Mouse (Mus musculus) embryonic facial prominence, embryonic 13.5 days (tissue): ENCODE results near the gene Myo5a. TPM values are rescaled to one million over a fixed set of nuclear protein-coding genes. Genes with fewer than 3 reads are reported as not detected.
"Not testable (repeated sequence)": the region's sequence is repeated elsewhere in the genome, so short reads cannot be mapped to it uniquely, and the experiment has no call there.

ENCODE experiments used
- ATAC-seq: fragments of 200-750 bp; cut with Nextera tagmentation; 2 replicates; pipeline ENCODE4 v1.8.0; 2017; ENCODE audit warnings: low read depth; ENCODE audit not compliant: insufficient number of reproducible peaks, insufficient read depth, low FRiP score, low TSS enrichment
- H3K27ac ChIP-seq: fragments of 300-500 bp; sonication (generic); 2 replicates; pipeline ENCODE4 v1.5.1; 2015; ENCODE audit warnings: moderate library complexity, mild to moderate bottlenecking, inconsistent platforms
- H3K27me3 ChIP-seq: fragments of 300-500 bp; sonication (generic); 2 replicates; pipeline ENCODE4 v1.6.1; 2015; ENCODE audit warnings: mild to moderate bottlenecking, inconsistent platforms
- H3K36me3 ChIP-seq: fragments of 300-500 bp; sonication (generic); 2 replicates; pipeline ENCODE4 v1.6.1; 2015; ENCODE audit warnings: mild to moderate bottlenecking, inconsistent platforms
- H3K4me1 ChIP-seq: fragments of 300-500 bp; sonication (generic); 2 replicates; pipeline ENCODE4 v1.6.1; 2015; ENCODE audit warnings: inconsistent platforms
- H3K4me2 ChIP-seq: fragments of 300-500 bp; sonication (generic); 2 replicates; pipeline ENCODE4 v1.6.1; 2015; ENCODE audit warnings: moderate library complexity, mild to moderate bottlenecking, inconsistent platforms
- H3K4me3 ChIP-seq: fragments of 300-500 bp; sonication (generic); 2 replicates; pipeline ENCODE4 v1.5.1; 2015; ENCODE audit warnings: mild to moderate bottlenecking, inconsistent platforms
- H3K9ac ChIP-seq: fragments of 300-500 bp; sonication (generic); 2 replicates; pipeline ENCODE4 v1.6.1; 2015; ENCODE audit warnings: mild to moderate bottlenecking, inconsistent platforms
- H3K9me3 ChIP-seq: fragments of 300-500 bp; sonication (generic); 2 replicates; pipeline ENCODE4 v1.6.1; 2016; ENCODE audit warnings: inconsistent platforms
- WGBS: fragments of 180-500 bp; shearing (Covaris S2); methylation state at CpG from one replicate; pipeline ENCODE4 v1.1.7; 2015; ENCODE audit warnings: mixed read lengths; 5-methylcytosine and 5-hydroxymethylcytosine counted together
- polyA plus RNA-seq: library from polyadenylated mRNA; unstranded; fragments of >200 nt; fragmentation: Nextera tagmentation; extraction: Ambion mirVana; gene quantifications from 2 replicates; pipeline ENCODE4 v1.2.1, GENCODE M21; 2015

Gene Myo5a
- polyA plus RNA-seq, 1 experiment from 2014 or later: 20.1 TPM

GRCm38 (mm10) chr9:75236416-75237308 lies 165.8 kb downstream of the Myo5a start:
- Histone ChIP-seq H3K27ac (no peak overlapping the region), H3K9me3 (no peaks in the 10 kb centered on the region), H3K4me1 (peaks cover 8% of the 10 kb centered on the region), H3K36me3 (no peaks in the 10 kb centered on the region), H3K4me3 (no peak overlapping the region), H3K4me2 (no peak overlapping the region), H3K9ac (no peak overlapping the region), H3K27me3 (peaks cover 32% of the 10 kb centered on the region)
- ATAC-seq: no peak
- WGBS: 86% methylated on average over 12 of the region's 12 CpGs

DNA sequence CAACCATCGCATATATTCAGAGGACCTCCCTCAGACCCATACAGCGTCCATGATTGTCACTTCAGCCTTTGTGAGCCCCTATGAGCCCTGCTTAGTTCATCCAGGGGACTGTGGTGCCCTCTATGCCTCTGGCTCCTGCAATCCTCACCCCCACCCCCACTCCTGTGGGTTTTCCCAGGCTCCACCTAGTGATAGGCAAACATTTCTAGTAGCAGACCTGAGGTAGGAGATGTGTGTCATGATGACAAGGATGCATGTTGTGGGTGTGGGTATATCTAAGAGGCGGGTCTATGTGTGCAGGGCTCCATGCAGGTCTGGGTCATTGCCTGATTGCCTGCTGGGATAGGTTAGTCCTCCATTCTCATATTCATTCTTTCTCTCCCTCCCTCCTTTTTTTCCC lies 167.4 kb downstream of the Myo5a start:
- ATAC-seq: no peak

DNA sequence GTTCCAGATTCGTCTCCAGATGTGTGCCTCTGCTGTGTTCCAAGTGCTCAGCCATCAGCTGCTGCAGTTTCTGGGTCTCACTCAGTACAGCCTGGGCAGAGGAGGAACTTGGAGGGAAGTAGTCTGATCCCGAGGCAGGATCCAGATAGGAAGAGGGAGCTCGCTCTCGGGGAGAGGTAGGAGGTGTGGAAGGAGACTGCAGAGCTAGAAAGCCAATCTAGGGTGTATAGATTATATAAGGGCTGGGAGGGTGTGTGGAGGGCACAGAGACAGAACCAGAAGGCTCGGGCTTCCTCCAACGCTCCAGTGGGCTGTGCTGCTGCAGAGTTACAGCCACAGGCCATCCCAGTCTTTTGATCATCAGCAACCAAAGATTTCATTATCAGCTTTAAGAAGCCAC lies 172.2 kb downstream of the Myo5a start:
- Histone ChIP-seq H3K4me1 (peaks cover 20% of the 10 kb centered on the region), H3K4me2 (no peak overlapping the region), H3K27ac (no peak overlapping the region), H3K27me3 (no peaks in the 10 kb centered on the region), H3K4me3 (no peak overlapping the region), H3K9me3 (no peaks in the 10 kb centered on the region), H3K36me3 (no peaks in the 10 kb centered on the region), H3K9ac (no peak overlapping the region)
- 75% methylated on average over 6 of the region's 6 CpGs for whole genome bisulfite sequencing
- no peak for ATAC-seq

More for the DNA sequence above, 167.4 kb downstream of the Myo5a start:
- Histone ChIP-seq H3K9ac (no peak overlapping the region), H3K4me3 (no peak overlapping the region), H3K27me3 (peaks cover 17% of the 10 kb centered on the region), H3K9me3 (no peaks in the 10 kb centered on the region), H3K27ac (no peak overlapping the region), H3K4me1 (peaks cover 5% of the 10 kb centered on the region; the same call in 1 of the 2 replicates), H3K36me3 (no peaks in the 10 kb centered on the region), H3K4me2 (no peak overlapping the region)
- WGBS: 85% methylated on average over 3 of the region's 3 CpGs

DNA sequence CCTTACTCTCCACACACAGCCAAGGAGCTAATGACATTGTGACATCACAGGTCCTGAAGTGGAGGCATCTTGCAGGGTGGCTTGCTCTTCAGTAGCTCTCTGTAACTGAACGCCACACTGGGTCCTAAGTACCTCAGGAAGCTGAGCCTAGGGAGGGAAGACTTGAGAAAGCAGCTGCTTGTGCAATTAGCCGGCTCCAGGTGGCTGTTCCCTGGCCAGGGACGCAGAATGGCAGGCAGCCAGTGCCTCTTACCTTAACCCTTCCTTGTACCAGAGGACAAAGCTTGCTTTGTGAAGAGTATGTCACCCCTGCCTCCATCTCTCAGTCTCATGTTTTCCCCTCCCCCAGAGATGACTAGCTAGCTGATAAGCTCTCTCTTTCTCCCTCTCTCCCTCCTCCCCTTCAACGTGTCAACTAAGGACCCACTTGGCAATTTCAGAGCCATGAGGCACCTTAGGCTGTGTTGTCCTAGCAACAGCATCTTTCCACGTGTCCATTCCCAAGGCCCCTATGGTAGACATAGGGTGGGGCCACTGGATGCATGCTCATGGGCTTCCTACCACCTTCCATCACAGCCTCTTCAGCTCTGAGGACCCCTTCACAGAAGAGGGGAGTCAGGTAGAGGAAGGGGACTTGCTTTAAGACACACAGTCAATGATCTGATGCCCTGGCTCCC lies 173.1 kb downstream of the Myo5a start:
- WGBS: 16% methylated on average over 5 of the region's 5 CpGs
- Histone ChIP-seq H3K9me3 (no peaks in the 10 kb centered on the region), H3K4me2 (no peak overlapping the region), H3K4me3 (no peak overlapping the region), H3K27ac (no peak overlapping the region), H3K36me3 (no peaks in the 10 kb centered on the region), H3K4me1 (peaks cover 20% of the 10 kb centered on the region), H3K9ac (no peak overlapping the region), H3K27me3 (no peaks in the 10 kb centered on the region)
- ATAC-seq: peak; percentile 35; the same call in 1 of the 2 replicates

DNA sequence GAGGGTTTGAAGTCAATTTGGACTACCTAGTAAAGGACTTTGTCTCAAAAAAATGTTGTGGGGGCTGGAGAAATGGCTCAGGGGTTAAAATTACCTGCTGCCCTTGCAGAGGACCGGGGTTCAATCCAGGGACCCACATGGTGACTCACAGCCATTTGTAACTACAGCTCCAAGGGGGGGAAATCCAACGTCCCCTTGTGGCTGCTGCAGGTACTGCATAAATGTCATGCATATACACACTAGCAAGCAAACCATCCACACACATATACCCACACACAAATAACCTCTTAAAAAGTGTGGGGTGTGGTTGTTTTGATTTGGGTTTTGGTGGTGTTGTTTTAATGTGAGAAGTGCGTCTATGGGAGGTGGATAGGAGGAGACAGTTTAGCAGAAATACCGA lies 173.7 kb downstream of the Myo5a start:
- Histone ChIP-seq H3K36me3 (no peaks in the 10 kb centered on the region), H3K9me3 (no peaks in the 10 kb centered on the region), H3K9ac (no peak overlapping the region), H3K4me1 (peaks cover 20% of the 10 kb centered on the region), H3K27ac (no peak overlapping the region), H3K27me3 (no peaks in the 10 kb centered on the region), H3K4me3 (no peak overlapping the region), H3K4me2 (no peak overlapping the region)
- WGBS: 69% methylated on average over 4 of the region's 4 CpGs
- no peak for ATAC-seq

DNA sequence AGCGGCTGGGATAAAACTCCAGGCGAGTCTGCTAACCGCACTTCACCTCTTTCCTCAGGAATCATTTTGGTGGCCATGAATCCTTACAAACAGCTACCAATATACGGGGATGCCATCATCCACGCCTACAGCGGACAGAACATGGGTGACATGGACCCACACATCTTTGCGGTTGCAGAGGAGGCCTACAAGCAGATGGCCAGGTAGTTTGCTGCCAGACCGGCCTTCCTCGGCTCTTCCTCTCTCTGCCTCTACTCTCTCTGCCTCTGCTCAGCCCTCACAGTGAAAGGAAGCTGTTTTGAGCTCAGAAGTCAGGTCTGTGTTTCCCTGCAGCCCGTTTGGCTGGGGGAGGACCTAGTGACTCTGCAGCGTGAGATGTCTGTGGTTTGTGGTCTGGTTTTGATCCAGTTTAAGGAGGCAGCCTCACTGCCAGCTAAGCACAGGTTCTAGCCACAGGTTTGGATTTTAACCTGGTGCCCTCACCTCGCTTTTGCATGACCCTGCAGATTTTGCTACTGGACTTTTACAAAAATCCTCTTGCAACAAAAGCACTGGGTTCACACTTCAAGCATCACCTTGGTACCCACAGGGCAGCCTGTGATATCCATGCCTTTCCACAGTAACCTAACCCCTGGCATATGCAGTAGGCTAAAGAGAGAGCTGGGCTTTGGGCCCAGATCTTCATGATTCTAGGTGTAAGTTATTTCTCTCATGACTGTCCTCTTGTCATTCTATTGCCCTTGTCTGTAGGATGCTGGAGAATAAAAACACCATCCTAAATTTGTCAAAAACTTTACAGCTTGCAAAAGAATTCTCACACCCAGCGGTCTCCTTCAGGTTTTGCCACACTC lies 175.5 kb downstream of the Myo5a start:
- WGBS: 82% methylated on average over 13 of the region's 13 CpGs
- ATAC-seq: no peak
- Histone ChIP-seq H3K4me2 (no peak overlapping the region), H3K9ac (no peak overlapping the region), H3K9me3 (no peaks in the 10 kb centered on the region), H3K27me3 (no peaks in the 10 kb centered on the region), H3K27ac (peak overlapping the region; percentile 33; the same call in 1 of the 2 replicates), H3K36me3 (no peaks in the 10 kb centered on the region), H3K4me1 (peaks cover 20% of the 10 kb centered on the region), H3K4me3 (no peak overlapping the region)

DNA sequence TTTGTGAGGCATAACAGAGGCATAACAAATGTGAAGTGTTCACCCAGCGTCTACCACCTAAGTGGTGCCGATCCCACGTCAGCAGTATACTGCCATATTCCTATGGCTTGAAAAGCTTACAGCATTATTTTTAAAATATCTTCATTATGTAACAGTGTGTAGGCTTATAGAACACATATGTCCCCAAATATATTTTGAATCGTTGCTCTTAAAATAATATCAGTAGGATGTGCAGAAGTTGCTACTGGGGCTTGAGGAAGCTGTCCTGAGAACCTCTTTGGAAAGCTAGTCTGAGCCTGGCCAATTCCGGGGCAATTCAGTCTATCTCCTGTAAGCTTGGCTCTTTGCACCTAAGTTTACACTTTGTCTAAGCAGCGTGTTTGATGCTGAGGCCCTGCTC lies 177.1 kb downstream of the Myo5a start:
- 91% methylated on average over 6 of the region's 6 CpGs for WGBS
- peaks cover 18% of the 10 kb centered on the region for H3K4me1 ChIP-seq
- H3K9ac ChIP-seq: no peak overlapping the region
- H3K9me3 ChIP-seq: no peaks in the 10 kb centered on the region
- H3K36me3 ChIP-seq: no peaks in the 10 kb centered on the region
- no peak overlapping the region for H3K4me2 ChIP-seq
- no peaks in the 10 kb centered on the region for H3K27me3 ChIP-seq
- H3K4me3 ChIP-seq: no peak overlapping the region
- H3K27ac ChIP-seq: no peak overlapping the region
- no peak for ATAC-seq

DNA sequence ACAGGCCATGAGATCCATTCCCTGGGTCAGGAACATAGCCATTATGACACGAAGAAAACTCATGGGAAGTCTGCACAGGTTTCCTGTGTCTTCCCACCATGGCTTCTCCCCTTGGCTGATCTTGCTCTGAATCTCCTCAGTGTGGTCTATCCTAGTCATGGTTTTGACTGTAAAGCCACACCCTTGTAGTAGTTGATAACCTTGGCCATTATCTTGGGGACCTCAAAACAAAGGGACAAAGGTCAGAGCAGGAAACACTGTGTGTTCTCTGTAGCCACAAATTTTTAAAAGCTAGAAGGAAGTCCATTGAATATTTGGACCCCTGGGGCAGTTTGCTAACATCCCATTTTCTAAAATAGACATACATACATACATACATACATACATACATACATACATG lies 177.5 kb downstream of the Myo5a start:
- H3K27ac ChIP-seq: no peak overlapping the region
- no peaks in the 10 kb centered on the region for H3K27me3 ChIP-seq
- no peak overlapping the region for H3K4me3 ChIP-seq
- H3K9ac ChIP-seq: no peak overlapping the region
- WGBS: 72% methylated on average over 1 of the region's 1 CpGs
- H3K9me3 ChIP-seq: no peaks in the 10 kb centered on the region
- ATAC-seq: no peak
- peaks cover 13% of the 10 kb centered on the region for H3K4me1 ChIP-seq
- no peaks in the 10 kb centered on the region for H3K36me3 ChIP-seq
- H3K4me2 ChIP-seq: no peak overlapping the region

GRCm38 (mm10) chr9:75248874-75249273 lies 178.1 kb downstream of the Myo5a start:
- no peak overlapping the region for H3K4me3 ChIP-seq
- H3K9me3 ChIP-seq: no peaks in the 10 kb centered on the region
- peaks cover 8% of the 10 kb centered on the region; the same call in 1 of the 2 replicates for H3K4me1 ChIP-seq
- H3K4me2 ChIP-seq: no peak overlapping the region
- no peak overlapping the region for H3K9ac ChIP-seq
- H3K27me3 ChIP-seq: no peaks in the 10 kb centered on the region
- ATAC-seq: no peak
- no peak overlapping the region for H3K27ac ChIP-seq
- no peaks in the 10 kb centered on the region for H3K36me3 ChIP-seq

GRCm38 (mm10) chr9:75253158-75253557 lies 182.3 kb downstream of the Myo5a start:
- not testable (repeated sequence) for H3K36me3 ChIP-seq, ATAC-seq, H3K27ac ChIP-seq, H3K9ac ChIP-seq, H3K4me2 ChIP-seq, H3K27me3 ChIP-seq, H3K9me3 ChIP-seq, H3K4me1 ChIP-seq, H3K4me3 ChIP-seq
- 75% methylated on average over 6 of the region's 6 CpGs for WGBS

DNA sequence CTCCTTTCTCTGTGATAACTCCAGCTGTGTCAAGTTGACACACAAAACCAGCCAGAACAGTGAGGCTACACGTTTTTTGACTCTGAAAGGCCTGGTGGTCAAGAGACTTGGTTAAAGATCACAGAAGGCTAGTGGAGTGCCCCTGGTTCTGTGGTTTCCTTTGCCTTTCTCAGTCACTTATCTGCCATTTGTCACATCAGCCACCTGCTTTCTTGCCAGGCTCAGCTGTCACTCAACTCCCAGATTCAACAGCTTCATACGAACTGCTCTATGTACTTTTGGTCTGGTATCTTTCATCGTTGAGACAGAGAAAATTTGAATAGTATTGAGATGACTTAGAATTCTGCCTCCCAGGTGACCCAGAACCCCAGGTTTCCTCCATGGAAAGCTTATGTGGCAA lies 183.0 kb downstream of the Myo5a start:
- H3K36me3 ChIP-seq: no peaks in the 10 kb centered on the region
- H3K4me2 ChIP-seq: no peak overlapping the region
- WGBS: 51% methylated on average over 3 of the region's 3 CpGs
- no peak overlapping the region for H3K9ac ChIP-seq
- H3K27ac ChIP-seq: no peak overlapping the region
- H3K4me1 ChIP-seq: peaks cover 5% of the 10 kb centered on the region; the same call in 1 of the 2 replicates
- H3K4me3 ChIP-seq: no peak overlapping the region
- no peaks in the 10 kb centered on the region for H3K9me3 ChIP-seq
- no peaks in the 10 kb centered on the region for H3K27me3 ChIP-seq
- no peak for ATAC-seq
